Mouse (Mus musculus) testis, adult 2 months (tissue): ENCODE results near the gene Tktl1. TPM values are rescaled to one million over a fixed set of nuclear protein-coding genes. Genes with fewer than 3 reads are reported as not detected.

ENCODE experiments used
- H3K27ac ChIP-seq: fragments of 200-500 bp; 2 replicates; pipeline ENCODE4 v1.5.1; 2012; ENCODE audit warnings: low read depth, low read length; ENCODE audit not compliant: control insufficient read depth, insufficient read depth
- H3K27me3 ChIP-seq: fragments of 200-500 bp; 2 replicates; pipeline ENCODE4 v1.6.1; 2012; ENCODE audit warnings: mild to moderate bottlenecking, low read length, moderate library complexity; ENCODE audit not compliant: control insufficient read depth, insufficient read depth
- H3K36me3 ChIP-seq: fragments of 200-500 bp; 2 replicates; pipeline ENCODE4 v1.6.1; 2012; ENCODE audit warnings: mild to moderate bottlenecking, low read length; ENCODE audit not compliant: control insufficient read depth, insufficient read depth
- H3K4me1 ChIP-seq: fragments of 200-500 bp; 2 replicates; pipeline ENCODE4 v1.6.1; 2012; ENCODE audit warnings: low read length; ENCODE audit not compliant: control insufficient read depth, insufficient read depth
- H3K4me3 ChIP-seq: fragments of 200-500 bp; 2 replicates; pipeline ENCODE4 v1.5.1; 2012; ENCODE audit warnings: low read depth, mild to moderate bottlenecking, low read length, moderate library complexity, mixed read lengths; ENCODE audit not compliant: control insufficient read depth
- CTCF ChIP-seq: fragments of 200-500 bp; IDR thresholded peaks from 2 replicates; pipeline ENCODE4 v1.5.1; 2012; ENCODE audit warnings: low read depth, mild to moderate bottlenecking, inconsistent platforms, low read length, moderate library complexity; ENCODE audit not compliant: control insufficient read depth, insufficient read depth, insufficient replicate concordance
- POLR2A ChIP-seq: fragments of 200-500 bp; IDR thresholded peaks from 2 replicates; pipeline ENCODE4 v1.6.1; 2012; ENCODE audit warnings: low read depth, mild to moderate bottlenecking, inconsistent platforms, low read length, moderate library complexity; ENCODE audit not compliant: control insufficient read depth
- polyA plus RNA-seq: library from polyadenylated mRNA; depleted of rRNA; stranded (reverse); fragments of >200 nt; gene quantifications from 2 replicates; pipeline ENCODE4 v1.2.3, GENCODE M21; 2012

Tktl1 gene
- polyA plus RNA-seq, 1 experiment, result 6.8 TPM

- H3K27ac ChIP-seq, result no peak overlapping the region
- H3K4me1 ChIP-seq, result no peaks in the 10 kb centered on the region
- no peak overlapping the region for H3K4me3 ChIP-seq
- TF ChIP-seq CTCF (no peak), POLR2A (no peak)
- no peaks in the 10 kb centered on the region for H3K27me3 ChIP-seq
- H3K36me3 ChIP-seq, result no peaks in the 10 kb centered on the region
Observed at GRCm38 (mm10) chrX:74233196-74233595, 56.1 kb downstream of the Tktl1 start.

GRCm38 (mm10) chrX:74240332-74240731, 63.3 kb downstream of the Tktl1 start:
- Histone ChIP-seq H3K4me3 (no peak overlapping the region), H3K27ac (no peak overlapping the region), H3K27me3 (no peaks in the 10 kb centered on the region), H3K36me3 (no peaks in the 10 kb centered on the region), H3K4me1 (0 out of 2 replicates have a peak, but pooled peaks cover 2% of the 10 kb centered on the region)
- TF ChIP-seq POLR2A (no peak), CTCF (no peak)

GRCm38 (mm10) chrX:74243396-74243795, 66.3 kb downstream of the Tktl1 start:
- Histone ChIP-seq H3K27ac (no peak overlapping the region), H3K36me3 (no peaks in the 10 kb centered on the region), H3K4me3 (no peak overlapping the region)

GRCm38 (mm10) chrX:74243807-74244206, 66.7 kb downstream of the Tktl1 start:
- Histone ChIP-seq H3K27ac (no peak overlapping the region), H3K36me3 (no peaks in the 10 kb centered on the region), H3K4me3 (no peak overlapping the region; the same call in 1 of the 2 replicates), H3K4me1 (peaks cover 2% of the 10 kb centered on the region; the same call in 1 of the 2 replicates), H3K27me3 (no peaks in the 10 kb centered on the region)
- TF ChIP-seq POLR2A, result no peak
- no peak for TF ChIP-seq CTCF

More at GRCm38 (mm10) chrX:74243396-74243795, 66.3 kb downstream of the Tktl1 start:
- H3K27me3 ChIP-seq, result no peaks in the 10 kb centered on the region
- TF ChIP-seq POLR2A (no peak), CTCF (no peak)
- peaks cover 2% of the 10 kb centered on the region; the same call in 1 of the 2 replicates for H3K4me1 ChIP-seq

- TF ChIP-seq POLR2A (no peak), CTCF (no peak)
- peak overlapping the region; percentile 32; the same call in 1 of the 2 replicates for H3K27ac ChIP-seq
- peaks cover 4% of the 10 kb centered on the region for H3K4me1 ChIP-seq
Observed at GRCm38 (mm10) chrX:74244614-74245083, 67.6 kb downstream of the Tktl1 start.

GRCm38 (mm10) chrX:74245107-74245506, 68.0 kb downstream of the Tktl1 start:
- Histone ChIP-seq H3K27ac (0 out of 2 replicates have a peak overlapping the region, but pooled peaks have one; percentile 8), H3K36me3 (no peaks in the 10 kb centered on the region), H3K4me1 (peaks cover 4% of the 10 kb centered on the region), H3K4me3 (peak overlapping the region; percentile 18; the same call in 1 of the 2 replicates), H3K27me3 (no peaks in the 10 kb centered on the region)
- TF ChIP-seq POLR2A (no peak), CTCF (no peak)

More at GRCm38 (mm10) chrX:74244614-74245083, 67.6 kb downstream of the Tktl1 start:
- Histone ChIP-seq H3K4me3 (no peak overlapping the region), H3K27me3 (no peaks in the 10 kb centered on the region), H3K36me3 (no peaks in the 10 kb centered on the region)

- H3K4me3 ChIP-seq, result peak overlapping the region; percentile 84
- H3K4me1 ChIP-seq, result peaks cover 4% of the 10 kb centered on the region
- H3K27me3 ChIP-seq, result no peaks in the 10 kb centered on the region
- no peak for TF ChIP-seq POLR2A
- TF ChIP-seq CTCF, result no peak
- H3K27ac ChIP-seq, result peak overlapping the region; percentile 75
- H3K36me3 ChIP-seq, result no peaks in the 10 kb centered on the region
Observed at GRCm38 (mm10) chrX:74245687-74246086, 68.6 kb downstream of the Tktl1 start.
